Mouse (Mus musculus): ENCODE results near the gene Setd2. TPM values are rescaled to one million over a fixed set of nuclear protein-coding genes. Genes with fewer than 3 reads are reported as not detected.
A peak's percentile ranks its signal among the peaks of the same experiment; 100 is the strongest.

Gene Setd2
- total and polyA plus RNA-seq, 3 experiments = 28.2 to 105 (median 59.2) TPM

DNA sequence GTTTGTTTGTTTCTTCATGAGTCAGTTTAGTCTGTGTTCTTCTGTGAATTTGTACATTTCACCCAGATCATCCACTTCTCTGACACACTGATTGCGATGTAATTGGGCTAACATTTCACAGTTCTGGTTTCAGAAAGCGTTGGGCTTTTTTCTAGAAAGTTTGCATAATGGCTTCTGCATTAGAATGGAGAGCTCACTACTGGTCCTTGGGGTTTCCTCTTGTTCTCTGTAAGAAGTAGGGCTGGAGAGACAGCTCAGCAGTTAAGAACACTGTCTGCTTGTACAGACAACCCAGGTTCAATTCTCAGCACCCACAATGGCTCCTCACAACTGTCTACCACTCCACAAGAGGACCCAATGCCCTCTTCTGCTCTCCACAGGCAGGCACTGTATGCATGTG is 127.8 kb downstream of the Setd2 start:
- no peak for DNase-seq (ENCODE audit: low read depth, low spot score)
- Histone ChIP-seq H3K27ac (ENCODE audit: control insufficient read depth, low read depth, low read length) (no peak overlapping the region), H3K27me3 (ENCODE audit: control insufficient read depth in 1 of 2, insufficient read depth in 2 of 2, low read length in 2 of 2) (no peaks in the 10 kb centered on the region), H3K79me2 (ENCODE audit: control insufficient read depth, insufficient read depth, low read length, poor library complexity) (peaks cover 45% of the 10 kb centered on the region), H3K9ac (ENCODE audit: control insufficient read depth, low read depth, low read length, poor library complexity, severe bottlenecking) (no peak overlapping the region), H3K36me3 (ENCODE audit: control insufficient read depth in 1 of 2, insufficient read depth in 2 of 2, low read length in 2 of 2) (peaks cover 0 to 13% of the 10 kb centered on the region in 2 experiments; a peak in 2 of 4 replicates), H3K4me1 (ENCODE audit: control insufficient read depth in 1 of 2, insufficient read depth in 2 of 2, low read length in 2 of 2) (peaks cover 5 to 9% of the 10 kb centered on the region in 2 experiments), H3K4me3 (ENCODE audit: control insufficient read depth in 1 of 2, insufficient read depth in 1 of 2, low read depth in 2 of 2, low read length in 2 of 2) (no peak overlapping the region), H3K9me3 (replicated peaks; ENCODE audit: insufficient read depth, low read length) (no peaks in the 10 kb centered on the region)
- TF ChIP-seq GABPA (IDR thresholded peaks at IDR 0.05; ENCODE audit: low read depth, low read length) = no peak
- TF ChIP-seq NRF1 (IDR thresholded peaks at IDR 0.05; ENCODE audit: insufficient read depth, low read depth, low read length, poor library complexity, severe bottlenecking) = no peak
- TF ChIP-seq CHD1 (IDR thresholded peaks at IDR 0.05; ENCODE audit: low read depth, low read length) = no peak
- no peak for TF ChIP-seq HCFC1 (IDR thresholded peaks at IDR 0.05; ENCODE audit: low read depth, low read length)
- no peak for TF ChIP-seq USF1 (IDR thresholded peaks at IDR 0.05; ENCODE audit: low read depth, low read length)
- no peak for TF ChIP-seq POLR2A (IDR thresholded peaks at IDR 0.05; ENCODE audit: control insufficient read depth in 1 of 2, insufficient read depth in 1 of 2, low read depth in 1 of 2, low read length in 2 of 2, poor library complexity in 1 of 2)
- no peak for TF ChIP-seq MAFK (IDR thresholded peaks at IDR 0.05; ENCODE audit: borderline replicate concordance, low read depth, low read length)
- no peak for TF ChIP-seq POLR2AphosphoS5 (IDR thresholded peaks at IDR 0.05; ENCODE audit: borderline replicate concordance, low read depth, low read length)
- no peak for TF ChIP-seq TAL1 (IDR thresholded peaks at IDR 0.05; ENCODE audit: low read length)
- TF ChIP-seq CTCF (IDR thresholded peaks at IDR 0.05 in 2 of 3, conservative IDR thresholded peaks at IDR 0.05 in 1 of 3; ENCODE audit: control insufficient read depth in 1 of 3, insufficient read depth in 1 of 3, low read depth in 2 of 3, low read length in 3 of 3, poor library complexity in 1 of 3, severe bottlenecking in 1 of 3) = no peak
- TF ChIP-seq RAD21 (IDR thresholded peaks at IDR 0.05; ENCODE audit: low read depth, low read length) = no peak
- no peak for TF ChIP-seq USF2 (IDR thresholded peaks at IDR 0.05; ENCODE audit: borderline replicate concordance in 1 of 2, insufficient read depth in 1 of 2, low read depth in 1 of 2, low read length in 2 of 2)
- TF ChIP-seq ELF1 (IDR thresholded peaks at IDR 0.05; ENCODE audit: low read depth, low read length) = no peak
- TF ChIP-seq ZKSCAN1 (IDR thresholded peaks at IDR 0.05; ENCODE audit: low read depth, low read length) = no peak
- no peak for TF ChIP-seq UBTF (IDR thresholded peaks at IDR 0.05; ENCODE audit: borderline replicate concordance, insufficient read depth, low read depth, low read length)
- no peak for TF ChIP-seq EP300 (IDR thresholded peaks at IDR 0.05; ENCODE audit: low read depth in 1 of 2, low read length in 2 of 2)
- no peak for TF ChIP-seq ZC3H11A (IDR thresholded peaks at IDR 0.05; ENCODE audit: low read depth, low read length)

GRCm38 (mm10) chr9:110660856-110661612 is 128.6 kb downstream of the Setd2 start:
- Histone ChIP-seq H3K9ac (ENCODE audit: control insufficient read depth, low read depth, low read length, poor library complexity, severe bottlenecking) (no peak overlapping the region), H3K27ac (ENCODE audit: control insufficient read depth, low read depth, low read length) (no peak overlapping the region), H3K4me3 (ENCODE audit: control insufficient read depth in 1 of 2, insufficient read depth in 1 of 2, low read depth in 2 of 2, low read length in 2 of 2) (no peak overlapping the region), H3K36me3 (ENCODE audit: control insufficient read depth in 1 of 2, insufficient read depth in 2 of 2, low read length in 2 of 2) (peaks cover 0 to 19% of the 10 kb centered on the region in 2 experiments; a peak in 2 of 4 replicates), H3K4me1 (ENCODE audit: control insufficient read depth in 1 of 2, insufficient read depth in 2 of 2, low read length in 2 of 2) (peaks cover 7% of the 10 kb centered on the region in 2 experiments), H3K27me3 (ENCODE audit: control insufficient read depth in 1 of 2, insufficient read depth in 2 of 2, low read length in 2 of 2) (no peaks in the 10 kb centered on the region), H3K79me2 (ENCODE audit: control insufficient read depth, insufficient read depth, low read length, poor library complexity) (peaks cover 45% of the 10 kb centered on the region), H3K9me3 (replicated peaks; ENCODE audit: insufficient read depth, low read length) (no peaks in the 10 kb centered on the region)
- no peak for TF ChIP-seq SMC3 (IDR thresholded peaks at IDR 0.05; ENCODE audit: low read depth, low read length)
- TF ChIP-seq ZMIZ1 (IDR thresholded peaks at IDR 0.05; ENCODE audit: low read depth, low read length) = no peak
- no peak for TF ChIP-seq MYB (IDR thresholded peaks at IDR 0.05; ENCODE audit: low read depth, low read length)
- TF ChIP-seq USF1 (IDR thresholded peaks at IDR 0.05; ENCODE audit: low read depth, low read length) = peak; percentile 67
- no peak for TF ChIP-seq RAD21 (IDR thresholded peaks at IDR 0.05; ENCODE audit: low read depth, low read length)
- peak; percentile 24; the same call in 1 of the 2 replicates for TF ChIP-seq GATA1 (IDR thresholded peaks at IDR 0.05; ENCODE audit: low read depth, low read length)
- DNase-seq (ENCODE audit: low read depth, low spot score) = no peak

Measured in MEL (cell line).